Mouse (Mus musculus): ENCODE data around the gene Ubxn2a. TPM values are rescaled to one million over a fixed set of nuclear protein-coding genes. Genes with fewer than 3 reads are reported as not detected.
"Not testable (repeated sequence)": the region's sequence is repeated elsewhere in the genome, so short reads cannot be mapped to it uniquely, and the experiment has no call there.

The Ubxn2a gene
- polyA plus RNA-seq, 1 experiment from 2014 or later, result 45.2 TPM

- H3K9me3 ChIP-seq (ENCODE audit: control insufficient read depth, low read length); ATAC-seq; H3K9ac ChIP-seq (replicated peaks; ENCODE audit: low read depth, low read length); H3K36me3 ChIP-seq (ENCODE audit: control insufficient read depth, insufficient read depth); H3K4me3 ChIP-seq (replicated peaks; ENCODE audit: low read length); H3K27me3 ChIP-seq (replicated peaks; ENCODE audit: control insufficient read depth, insufficient read depth, low read length); H3K4me1 ChIP-seq (replicated peaks; ENCODE audit: control insufficient read depth, insufficient read depth, low read length); H3K4me2 ChIP-seq (ENCODE audit: low read length); H3K27ac ChIP-seq (ENCODE audit: low read length): not testable (repeated sequence)
- WGBS, result 94% methylated on average over 4 of the region's 4 CpGs
Observed at GRCm38 (mm10) chr12:4886581-4886980, 20.9 kb downstream of the Ubxn2a start.

GRCm38 (mm10) chr12:4885062-4885461 lies 22.4 kb downstream of the Ubxn2a start:
- Histone ChIP-seq H3K4me3 (replicated peaks; ENCODE audit: low read length) (no peak overlapping the region), H3K4me1 (replicated peaks; ENCODE audit: control insufficient read depth, insufficient read depth, low read length) (no peaks in the 10 kb centered on the region), H3K4me2 (ENCODE audit: low read length) (no peak overlapping the region), H3K36me3 (ENCODE audit: control insufficient read depth, insufficient read depth) (peaks cover 7% of the 10 kb centered on the region; the same call in 1 of the 2 replicates), H3K27me3 (replicated peaks; ENCODE audit: control insufficient read depth, insufficient read depth, low read length) (no peaks in the 10 kb centered on the region), H3K9ac (replicated peaks; ENCODE audit: low read depth, low read length) (no peak overlapping the region), H3K9me3 (ENCODE audit: control insufficient read depth, low read length) (no peaks in the 10 kb centered on the region), H3K27ac (ENCODE audit: low read length) (no peak overlapping the region)
- 70% methylated on average over 1 of the region's 1 CpGs for WGBS
- no peak for ATAC-seq

- WGBS, result 95% methylated on average over 2 of the region's 2 CpGs
- no peaks in the 10 kb centered on the region for H3K4me1 ChIP-seq (replicated peaks; ENCODE audit: control insufficient read depth, insufficient read depth, low read length)
- ATAC-seq, result no peak
- peaks cover 11% of the 10 kb centered on the region; the same call in 1 of the 2 replicates for H3K36me3 ChIP-seq (ENCODE audit: control insufficient read depth, insufficient read depth)
- H3K9me3 ChIP-seq (ENCODE audit: control insufficient read depth, low read length), result no peaks in the 10 kb centered on the region
- no peak overlapping the region for H3K4me2 ChIP-seq (ENCODE audit: low read length)
- H3K4me3 ChIP-seq (replicated peaks; ENCODE audit: low read length), result no peak overlapping the region
- H3K27me3 ChIP-seq (replicated peaks; ENCODE audit: control insufficient read depth, insufficient read depth, low read length), result no peaks in the 10 kb centered on the region
- H3K27ac ChIP-seq (ENCODE audit: low read length), result no peak overlapping the region
- no peak overlapping the region for H3K9ac ChIP-seq (replicated peaks; ENCODE audit: low read depth, low read length)
Observed at GRCm38 (mm10) chr12:4882086-4882485, 25.4 kb downstream of the Ubxn2a start.

- Histone ChIP-seq H3K4me2 (ENCODE audit: low read length) (no peak overlapping the region), H3K9ac (replicated peaks; ENCODE audit: low read depth, low read length) (no peak overlapping the region), H3K4me3 (replicated peaks; ENCODE audit: low read length) (no peak overlapping the region), H3K27me3 (replicated peaks; ENCODE audit: control insufficient read depth, insufficient read depth, low read length) (no peaks in the 10 kb centered on the region), H3K36me3 (ENCODE audit: control insufficient read depth, insufficient read depth) (peaks cover 11% of the 10 kb centered on the region; the same call in 1 of the 2 replicates), H3K9me3 (ENCODE audit: control insufficient read depth, low read length) (no peaks in the 10 kb centered on the region), H3K27ac (ENCODE audit: low read length) (no peak overlapping the region), H3K4me1 (replicated peaks; ENCODE audit: control insufficient read depth, insufficient read depth, low read length) (peaks cover 6% of the 10 kb centered on the region)
- 94% methylated on average over 5 of the region's 5 CpGs for WGBS
- no peak for ATAC-seq
Observed at GRCm38 (mm10) chr12:4879048-4879447, 28.5 kb downstream of the Ubxn2a start.

GRCm38 (mm10) chr12:4878296-4878783 lies 29.2 kb downstream of the Ubxn2a start:
- H3K4me1 ChIP-seq (replicated peaks; ENCODE audit: control insufficient read depth, insufficient read depth, low read length), result peaks cover 10% of the 10 kb centered on the region

GRCm38 (mm10) chr12:4875623-4876022 lies 31.9 kb downstream of the Ubxn2a start:
- no peak overlapping the region for H3K9ac ChIP-seq (replicated peaks; ENCODE audit: low read depth, low read length)
- H3K4me1 ChIP-seq (replicated peaks; ENCODE audit: control insufficient read depth, insufficient read depth, low read length), result peaks cover 10% of the 10 kb centered on the region
- H3K4me3 ChIP-seq (replicated peaks; ENCODE audit: low read length), result no peak overlapping the region
- ATAC-seq, result no peak
- H3K36me3 ChIP-seq (ENCODE audit: control insufficient read depth, insufficient read depth), result 0 out of 2 replicates have a peak, but pooled peaks cover 4% of the 10 kb centered on the region
- H3K9me3 ChIP-seq (ENCODE audit: control insufficient read depth, low read length), result no peaks in the 10 kb centered on the region
- no peaks in the 10 kb centered on the region for H3K27me3 ChIP-seq (replicated peaks; ENCODE audit: control insufficient read depth, insufficient read depth, low read length)
- H3K4me2 ChIP-seq (ENCODE audit: low read length), result no peak overlapping the region
- WGBS, result 79% methylated on average over 8 of the region's 8 CpGs
- H3K27ac ChIP-seq (ENCODE audit: low read length), result no peak overlapping the region

More at GRCm38 (mm10) chr12:4878296-4878783, 29.2 kb downstream of the Ubxn2a start:
- ATAC-seq, result no peak
- H3K4me3 ChIP-seq (replicated peaks; ENCODE audit: low read length), result no peak overlapping the region
- peaks cover 11% of the 10 kb centered on the region; the same call in 1 of the 2 replicates for H3K36me3 ChIP-seq (ENCODE audit: control insufficient read depth, insufficient read depth)
- H3K4me2 ChIP-seq (ENCODE audit: low read length), result no peak overlapping the region
- no peak overlapping the region for H3K27ac ChIP-seq (ENCODE audit: low read length)
- no peak overlapping the region for H3K9ac ChIP-seq (replicated peaks; ENCODE audit: low read depth, low read length)
- H3K27me3 ChIP-seq (replicated peaks; ENCODE audit: control insufficient read depth, insufficient read depth, low read length), result no peaks in the 10 kb centered on the region
- H3K9me3 ChIP-seq (ENCODE audit: control insufficient read depth, low read length), result no peaks in the 10 kb centered on the region
- WGBS, result 86% methylated on average over 9 of the region's 9 CpGs

- H3K9me3 ChIP-seq (ENCODE audit: control insufficient read depth, low read length), result no peaks in the 10 kb centered on the region
- peak within 1 kb of the TSS; percentile 49 for H3K4me3 ChIP-seq (replicated peaks; ENCODE audit: low read length)
- 2% methylated on average over 24 of the region's 24 CpGs for WGBS
- H3K36me3 ChIP-seq (ENCODE audit: control insufficient read depth, insufficient read depth), result 0 out of 2 replicates have a peak, but pooled peaks cover under 1% of the 10 kb centered on the region
- H3K4me2 ChIP-seq (ENCODE audit: low read length), result peak within 1 kb of the TSS; percentile 97
- no peak within 1 kb of the TSS for H3K27ac ChIP-seq (ENCODE audit: low read length)
- no peaks in the 10 kb centered on the region for H3K27me3 ChIP-seq (replicated peaks; ENCODE audit: control insufficient read depth, insufficient read depth, low read length)
- peak; percentile 87 for ATAC-seq
- H3K9ac ChIP-seq (replicated peaks; ENCODE audit: low read depth, low read length), result peak within 1 kb of the TSS; percentile 63
- H3K4me1 ChIP-seq (replicated peaks; ENCODE audit: control insufficient read depth, insufficient read depth, low read length), result peaks cover 10% of the 10 kb centered on the region
Observed at GRCm38 (mm10) chr12:4874161-4874927, 33.2 kb downstream of the Ubxn2a start, which contains the start of gene Mfsd2b. Gene Mfsd2b (minus strand): TSS chr12:4874359.

GRCm38 (mm10) chr12:4873531-4873930 lies 34.0 kb downstream of the Ubxn2a start:
- no peak for ATAC-seq
- Histone ChIP-seq H3K9ac (replicated peaks; ENCODE audit: low read depth, low read length) (peak overlapping the region; percentile 63), H3K27me3 (replicated peaks; ENCODE audit: control insufficient read depth, insufficient read depth, low read length) (no peaks in the 10 kb centered on the region), H3K4me3 (replicated peaks; ENCODE audit: low read length) (no peak overlapping the region), H3K27ac (ENCODE audit: low read length) (no peak overlapping the region), H3K9me3 (ENCODE audit: control insufficient read depth, low read length) (no peaks in the 10 kb centered on the region), H3K36me3 (ENCODE audit: control insufficient read depth, insufficient read depth) (no peaks in the 10 kb centered on the region), H3K4me1 (replicated peaks; ENCODE audit: control insufficient read depth, insufficient read depth, low read length) (peaks cover 10% of the 10 kb centered on the region), H3K4me2 (ENCODE audit: low read length) (peak overlapping the region; percentile 97)
- 75% methylated on average over 6 of the region's 6 CpGs for WGBS

GRCm38 (mm10) chr12:4872983-4873477 lies 34.5 kb downstream of the Ubxn2a start:
- Histone ChIP-seq H3K4me3 (replicated peaks; ENCODE audit: low read length) (no peak overlapping the region), H3K27me3 (replicated peaks; ENCODE audit: control insufficient read depth, insufficient read depth, low read length) (no peaks in the 10 kb centered on the region), H3K27ac (ENCODE audit: low read length) (no peak overlapping the region), H3K9ac (replicated peaks; ENCODE audit: low read depth, low read length) (no peak overlapping the region), H3K4me2 (ENCODE audit: low read length) (no peak overlapping the region), H3K4me1 (replicated peaks; ENCODE audit: control insufficient read depth, insufficient read depth, low read length) (peaks cover 10% of the 10 kb centered on the region), H3K9me3 (ENCODE audit: control insufficient read depth, low read length) (no peaks in the 10 kb centered on the region), H3K36me3 (ENCODE audit: control insufficient read depth, insufficient read depth) (no peaks in the 10 kb centered on the region)
- no peak for ATAC-seq
- 76% methylated on average over 5 of the region's 5 CpGs for WGBS
